In genomic region chr11:49832962-49833361, GRCm38 (mm10) we compare ENCODE assay signal across 16 mouse cellular contexts.
"Had no signal": no experiment of that assay in that cellular context is flagged by ENCODE, and none has a peak within 500 bp of the region (broad histone marks: within the 10 kb centered on the region; RNA-seq: fewer than 3 reads in every experiment).

No protein-coding gene starts in this region.

- H3K9ac ChIP-seq: neural tube, embryonic 13.5 days; neural tube, embryonic 15.5 days; stomach, embryonic 15.5 days had no signal

- H3K4me3 ChIP-seq: neural tube, embryonic 13.5 days; neural tube, embryonic 15.5 days; stomach, embryonic 15.5 days had no signal

- DNase-seq: retina, postnatal 1 day; right cerebral cortex, adult 18-20 months; right cerebral cortex, postnatal 14 days; right cerebral cortex, postnatal 25 days; right cerebral cortex, postnatal 4 days; spleen, adult 18-20 months; thymus, adult 18-20 months; thymus, adult 2 months; thymus, postnatal 14 days; thymus, postnatal 25 days; thymus, postnatal 36 days; thymus, postnatal 4 days had no signal

- H3K27me3 ChIP-seq: neural tube, embryonic 13.5 days; neural tube, embryonic 15.5 days; stomach, embryonic 15.5 days had no signal

- H3K9me3 ChIP-seq: neural tube, embryonic 13.5 days; neural tube, embryonic 15.5 days; stomach, embryonic 15.5 days had no signal

- H3K4me1 ChIP-seq: neural tube, embryonic 13.5 days; neural tube, embryonic 15.5 days had no signal

- H3K27ac ChIP-seq: neural tube, embryonic 13.5 days; neural tube, embryonic 15.5 days; stomach, embryonic 15.5 days; stomach, postnatal 0 days had no signal

- H3K4me2 ChIP-seq: neural tube, embryonic 13.5 days; neural tube, embryonic 15.5 days; stomach, embryonic 15.5 days had no signal
